Mouse (Mus musculus) intestine, embryonic 14.5 days (tissue): Measurements from ENCODE around the gene Phlpp1. TPM values are rescaled to one million over a fixed set of nuclear protein-coding genes. Genes with fewer than 3 reads are reported as not detected.
A peak's percentile ranks its signal among the peaks of the same experiment; 100 is the strongest.

ENCODE experiments used
- ATAC-seq: fragments of 200-750 bp; cut with Nextera tagmentation; replicated peaks from 2 replicates; pipeline ENCODE4 v1.8.0; 2017; ENCODE audit warnings: low read depth, moderate number of reproducible peaks, moderate TSS enrichment, moderate library complexity; ENCODE audit not compliant: low FRiP score, low TSS enrichment
- DNase-seq: peaks from one replicate; pipeline ENCODE4 v3.0.0-alpha.2; 2018; ENCODE audit warnings: low spot score
- H3K27ac ChIP-seq: fragments of 300-500 bp; sonication (generic); 2 replicates; pipeline ENCODE4 v1.5.1; 2014; ENCODE audit warnings: low read depth, mild to moderate bottlenecking, control low read depth
- H3K27me3 ChIP-seq: fragments of 300-500 bp; sonication (generic); replicated peaks from 2 replicates; pipeline ENCODE4 v1.6.1; 2014; ENCODE audit warnings: low read length, control low read depth; ENCODE audit not compliant: control insufficient read depth, insufficient read depth
- H3K36me3 ChIP-seq: fragments of 300-500 bp; sonication (generic); 2 replicates; pipeline ENCODE4 v1.6.1; 2014; ENCODE audit warnings: low read length, control low read depth; ENCODE audit not compliant: control insufficient read depth, insufficient read depth
- H3K4me1 ChIP-seq: fragments of 300-500 bp; sonication (generic); replicated peaks from 2 replicates; pipeline ENCODE4 v1.6.1; 2014; ENCODE audit warnings: low read length, control low read depth, mixed read lengths; ENCODE audit not compliant: control insufficient read depth, insufficient read depth
- H3K4me2 ChIP-seq: fragments of 300-500 bp; sonication (generic); 2 replicates; pipeline ENCODE4 v1.6.1; 2014; ENCODE audit warnings: low read length
- H3K4me3 ChIP-seq: fragments of 300-500 bp; sonication (generic); 2 replicates; pipeline ENCODE4 v1.5.1; 2014; ENCODE audit warnings: low read depth, low read length, control low read depth, mixed read lengths
- H3K9ac ChIP-seq: fragments of 300-500 bp; sonication (generic); 2 replicates; pipeline ENCODE4 v1.6.1; 2014; ENCODE audit warnings: mild to moderate bottlenecking, low read length
- H3K9me3 ChIP-seq: fragments of 300-500 bp; sonication (generic); 2 replicates; pipeline ENCODE4 v1.6.1; 2016; ENCODE audit warnings: low read length, control low read depth; ENCODE audit not compliant: control insufficient read depth
- WGBS: fragments of 180-500 bp; shearing (Covaris S2); extraction: QIAGEN DNeasy Blood & Tissue Kit; methylation state at CpG from one replicate; pipeline ENCODE4 v1.1.7; 2014; 5-methylcytosine and 5-hydroxymethylcytosine counted together
- polyA plus RNA-seq: library from polyadenylated mRNA; unstranded; fragments of >200 nt; fragmentation: Nextera tagmentation; extraction: Ambion mirVana; gene quantifications from 2 replicates; pipeline ENCODE4 v1.2.1, GENCODE M21; 2014

Gene Phlpp1
- polyA plus RNA-seq, 1 experiment from 2014 or later = 6.5 TPM

DNA sequence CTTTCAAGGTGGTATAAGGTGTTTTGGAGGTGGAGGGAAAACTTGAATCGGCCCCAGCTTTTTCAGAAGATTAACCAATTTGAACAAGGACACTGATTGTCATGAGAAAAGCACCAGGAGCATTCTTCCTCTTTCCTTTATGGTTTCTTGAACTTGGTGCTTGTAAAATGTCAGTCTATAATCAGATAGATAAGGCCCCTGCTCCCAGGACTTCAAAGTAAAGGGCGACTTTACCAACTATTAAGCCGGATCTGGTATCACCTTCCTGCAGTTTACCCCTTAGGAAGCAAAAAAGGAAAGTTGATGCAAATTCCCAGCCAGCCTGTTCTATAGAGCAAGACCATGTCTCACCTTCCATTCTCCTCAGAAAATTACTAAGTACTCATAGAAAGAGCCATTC is 21.9 kb downstream of the Phlpp1 start:
- H3K4me2 ChIP-seq = no peak overlapping the region
- H3K27me3 ChIP-seq = no peaks in the 10 kb centered on the region
- no peak overlapping the region for H3K4me3 ChIP-seq
- no peak overlapping the region for H3K27ac ChIP-seq
- no peaks in the 10 kb centered on the region for H3K9me3 ChIP-seq
- WGBS = 48% methylated on average over 3 of the region's 3 CpGs
- H3K9ac ChIP-seq = no peak overlapping the region
- H3K36me3 ChIP-seq = no peaks in the 10 kb centered on the region
- no peaks in the 10 kb centered on the region for H3K4me1 ChIP-seq
- ATAC-seq (no peak), DNase-seq (no peak)

DNA sequence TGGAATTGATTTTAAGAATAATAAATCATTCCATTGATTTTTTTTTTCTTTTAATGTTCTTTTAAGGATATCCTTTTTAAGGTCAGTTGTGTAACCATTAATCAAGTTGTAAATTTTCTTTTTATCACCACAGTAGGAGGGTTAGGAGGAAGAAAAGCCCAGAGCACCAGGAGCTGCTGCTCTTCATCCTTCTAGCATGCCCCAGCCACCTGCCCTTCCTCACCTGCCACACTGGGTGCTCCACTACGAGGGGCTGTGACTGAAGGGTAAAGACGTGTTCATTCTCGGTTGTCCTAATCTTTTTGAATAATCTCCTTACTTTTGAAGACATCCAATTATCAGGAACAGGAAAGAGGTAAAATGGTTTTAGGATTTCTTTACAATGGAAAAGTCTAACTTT is 22.7 kb downstream of the Phlpp1 start:
- H3K27me3 ChIP-seq = no peaks in the 10 kb centered on the region
- H3K9me3 ChIP-seq = no peaks in the 10 kb centered on the region
- no peak for DNase-seq
- no peak overlapping the region for H3K4me2 ChIP-seq
- H3K9ac ChIP-seq = no peak overlapping the region
- peaks cover 4% of the 10 kb centered on the region; the same call in 1 of the 2 replicates for H3K4me1 ChIP-seq
- ATAC-seq = no peak; the same call in 1 of the 2 replicates
- no peaks in the 10 kb centered on the region for H3K36me3 ChIP-seq
- WGBS = 61% methylated on average over 3 of the region's 3 CpGs
- no peak overlapping the region for H3K4me3 ChIP-seq
- H3K27ac ChIP-seq = no peak overlapping the region

DNA sequence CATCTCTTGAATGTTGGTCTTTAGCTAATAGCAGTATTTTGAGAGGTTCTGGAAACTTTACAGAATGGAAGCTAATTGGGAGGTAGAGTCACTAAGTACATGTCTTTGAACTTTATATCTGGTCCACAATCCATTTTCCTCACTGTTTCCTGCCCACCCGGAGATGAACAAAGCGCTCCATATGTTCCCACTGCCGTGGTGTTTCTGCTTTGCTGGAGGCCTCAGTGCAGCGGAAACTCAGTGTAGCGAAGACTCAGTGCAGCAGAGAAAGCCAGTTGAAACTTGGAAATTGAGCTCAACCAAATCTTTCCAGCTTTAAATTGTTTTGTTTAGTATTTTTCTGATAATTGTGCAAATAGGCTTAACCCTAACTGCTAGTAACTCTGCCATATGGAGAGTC is 26.4 kb downstream of the Phlpp1 start:
- H3K4me2 ChIP-seq = no peak overlapping the region
- H3K36me3 ChIP-seq = no peaks in the 10 kb centered on the region
- DNase-seq (no peak), ATAC-seq (no peak)
- no peaks in the 10 kb centered on the region for H3K9me3 ChIP-seq
- H3K27me3 ChIP-seq = no peaks in the 10 kb centered on the region
- no peak overlapping the region for H3K27ac ChIP-seq
- H3K4me3 ChIP-seq = no peak overlapping the region
- no peak overlapping the region for H3K9ac ChIP-seq
- H3K4me1 ChIP-seq = peaks cover 17% of the 10 kb centered on the region
- 74% methylated on average over 5 of the region's 5 CpGs for WGBS

- no peak for ATAC-seq
- WGBS = 76% methylated on average over 4 of the region's 4 CpGs
- peaks cover 26% of the 10 kb centered on the region for H3K4me1 ChIP-seq
- no peaks in the 10 kb centered on the region for H3K27me3 ChIP-seq
- H3K4me3 ChIP-seq = no peak overlapping the region
- DNase-seq = no peak
- H3K27ac ChIP-seq = peak overlapping the region; percentile 62; the same call in 1 of the 2 replicates
- H3K4me2 ChIP-seq = no peak overlapping the region
- no peak overlapping the region for H3K9ac ChIP-seq
- no peaks in the 10 kb centered on the region for H3K9me3 ChIP-seq
- H3K36me3 ChIP-seq = no peaks in the 10 kb centered on the region
Observed at GRCm38 (mm10) chr1:106199109-106199508, 27.6 kb downstream of the Phlpp1 start.

DNA sequence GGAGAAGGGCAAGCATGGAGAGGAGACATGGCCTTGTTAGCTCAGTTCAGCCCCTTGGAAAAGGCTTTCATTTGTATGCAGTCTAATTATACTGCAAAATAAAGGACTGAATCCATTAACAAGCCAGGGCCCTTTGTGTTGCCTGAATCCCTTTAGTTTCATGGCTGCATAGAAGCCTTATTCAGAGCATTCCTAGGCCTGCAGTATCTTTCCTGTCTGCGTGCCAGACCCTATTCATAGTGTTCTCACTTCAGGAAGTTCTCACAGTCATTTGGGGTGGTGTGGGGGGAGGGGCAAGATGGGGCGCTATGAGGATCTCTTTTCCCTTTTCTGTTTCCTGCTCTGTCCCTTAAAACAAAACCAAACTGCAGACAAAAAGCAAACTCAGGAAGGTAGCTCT is 28.1 kb downstream of the Phlpp1 start:
- H3K4me2 ChIP-seq = peak overlapping the region; percentile 15; the same call in 1 of the 2 replicates
- H3K9ac ChIP-seq = no peak overlapping the region
- no peak for DNase-seq
- peak overlapping the region; percentile 62 for H3K27ac ChIP-seq
- peaks cover 31% of the 10 kb centered on the region for H3K4me1 ChIP-seq
- H3K4me3 ChIP-seq = no peak overlapping the region
- WGBS = 18% methylated on average over 2 of the region's 2 CpGs
- no peaks in the 10 kb centered on the region for H3K9me3 ChIP-seq
- no peaks in the 10 kb centered on the region for H3K36me3 ChIP-seq
- no peaks in the 10 kb centered on the region for H3K27me3 ChIP-seq
- no peak for ATAC-seq

DNA sequence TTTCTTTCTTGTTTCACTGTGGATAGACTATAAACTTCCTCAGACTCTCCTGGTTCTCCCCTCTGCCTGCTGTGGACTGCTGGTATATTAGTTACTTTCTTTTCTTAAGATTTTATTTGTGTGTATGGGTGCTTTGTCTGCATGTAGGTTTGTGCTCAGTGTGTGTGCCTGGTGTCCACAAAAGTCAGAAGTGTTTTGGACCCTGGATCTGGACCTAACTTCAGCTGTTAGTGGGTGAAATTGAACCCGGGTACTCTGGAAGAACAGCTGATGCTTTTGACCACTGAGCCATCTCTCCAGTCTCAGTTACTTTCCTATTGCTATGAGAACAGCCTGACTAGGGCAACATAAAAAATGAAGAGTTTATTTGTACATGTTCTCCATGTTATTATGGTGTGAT is 29.5 kb downstream of the Phlpp1 start:
- H3K4me3 ChIP-seq = no peak overlapping the region
- H3K27me3 ChIP-seq = no peaks in the 10 kb centered on the region
- no peak for ATAC-seq
- no peak overlapping the region for H3K4me2 ChIP-seq
- no peak for DNase-seq
- H3K36me3 ChIP-seq = no peaks in the 10 kb centered on the region
- 85% methylated on average over 1 of the region's 1 CpGs for WGBS
- H3K4me1 ChIP-seq = peaks cover 31% of the 10 kb centered on the region
- H3K9ac ChIP-seq = no peak overlapping the region
- no peaks in the 10 kb centered on the region for H3K9me3 ChIP-seq
- no peak overlapping the region for H3K27ac ChIP-seq

DNA sequence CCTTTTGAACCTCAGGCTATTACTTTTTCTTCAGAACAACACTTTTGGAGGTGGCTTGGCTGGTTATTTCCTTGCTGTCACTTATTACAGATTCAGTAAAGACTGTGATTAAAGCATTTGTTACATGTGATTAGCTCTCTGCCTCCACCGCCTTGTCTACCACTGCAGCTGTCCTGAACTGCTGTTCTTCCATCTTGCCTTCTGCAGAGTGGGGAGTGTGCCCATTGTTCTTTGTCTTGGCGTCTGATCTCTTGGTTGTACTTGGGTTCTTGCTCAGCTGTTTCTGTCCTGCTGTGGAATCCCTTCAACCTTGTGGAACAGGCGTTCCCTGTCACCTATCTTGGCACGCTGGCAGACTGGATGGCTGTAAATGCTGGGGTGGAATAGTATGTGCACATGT is 30.4 kb downstream of the Phlpp1 start:
- Histone ChIP-seq H3K27me3 (no peaks in the 10 kb centered on the region), H3K4me3 (no peak overlapping the region), H3K9ac (no peak overlapping the region), H3K4me1 (peaks cover 31% of the 10 kb centered on the region), H3K9me3 (no peaks in the 10 kb centered on the region), H3K4me2 (no peak overlapping the region), H3K36me3 (no peaks in the 10 kb centered on the region), H3K27ac (no peak overlapping the region)
- DNase-seq (no peak), ATAC-seq (no peak)
- WGBS = 78% methylated on average over 4 of the region's 4 CpGs

DNA sequence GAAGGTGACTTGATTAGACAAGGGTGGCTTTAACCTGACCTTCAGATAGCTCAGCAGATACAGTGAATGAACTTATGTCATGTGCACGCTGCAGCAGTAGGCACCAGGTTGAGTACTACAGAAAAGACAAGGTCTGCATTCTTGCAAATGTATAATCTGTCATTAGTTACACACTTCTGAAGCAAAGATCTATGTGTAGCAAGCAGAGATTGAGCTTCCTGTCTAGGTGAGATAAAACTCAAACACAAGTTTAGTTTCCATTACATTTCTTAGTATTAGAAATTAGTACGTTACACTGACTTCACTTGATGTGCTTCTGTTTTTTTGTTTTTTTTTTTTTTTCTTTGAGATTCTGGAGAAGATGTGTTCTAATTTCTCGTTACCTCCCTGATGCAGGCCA is 32.4 kb downstream of the Phlpp1 start:
- WGBS = 56% methylated on average over 3 of the region's 3 CpGs
- Histone ChIP-seq H3K9ac (no peak overlapping the region), H3K4me1 (peaks cover 37% of the 10 kb centered on the region), H3K27me3 (no peaks in the 10 kb centered on the region), H3K9me3 (0 out of 2 replicates have a peak, but pooled peaks cover 3% of the 10 kb centered on the region), H3K36me3 (no peaks in the 10 kb centered on the region), H3K4me3 (no peak overlapping the region), H3K27ac (no peak overlapping the region), H3K4me2 (no peak overlapping the region)
- ATAC-seq = no peak
- DNase-seq = no peak

GRCm38 (mm10) chr1:106204350-106204749 is 32.8 kb downstream of the Phlpp1 start:
- ATAC-seq = peak; percentile 40; the same call in 1 of the 2 replicates
- H3K27me3 ChIP-seq = no peaks in the 10 kb centered on the region
- no peaks in the 10 kb centered on the region for H3K36me3 ChIP-seq
- 0 out of 2 replicates have a peak, but pooled peaks cover 3% of the 10 kb centered on the region for H3K9me3 ChIP-seq
- H3K4me2 ChIP-seq = no peak overlapping the region
- DNase-seq = no peak
- no peak overlapping the region for H3K9ac ChIP-seq
- H3K4me1 ChIP-seq = peaks cover 36% of the 10 kb centered on the region
- no peak overlapping the region for H3K27ac ChIP-seq
- H3K4me3 ChIP-seq = no peak overlapping the region
- WGBS = 27% methylated on average over 3 of the region's 3 CpGs
